Mouse (Mus musculus) neural tube, embryonic 11.5 days (tissue): Measurements from ENCODE around the gene Klf13. TPM values are rescaled to one million over a fixed set of nuclear protein-coding genes. Genes with fewer than 3 reads are reported as not detected.

Experiments
- ATAC-seq: fragments of 200-750 bp; cut with Nextera tagmentation; 2 replicates; pipeline ENCODE4 v1.8.0; 2017; ENCODE audit warnings: moderate number of reproducible peaks, mild to moderate bottlenecking, moderate TSS enrichment, moderate library complexity; ENCODE audit not compliant: insufficient read depth, low FRiP score, low TSS enrichment
- DNase-seq: peaks from one replicate; pipeline ENCODE4 v3.0.0-alpha.2; 2015; ENCODE audit warnings: low spot score
- H3K27ac ChIP-seq: fragments of 300-500 bp; sonication (generic); 2 replicates; pipeline ENCODE4 v1.5.1; 2014; ENCODE audit warnings: low read depth, mild to moderate bottlenecking, low read length
- H3K27me3 ChIP-seq: fragments of 300-500 bp; sonication (generic); 2 replicates; pipeline ENCODE4 v1.6.1; 2014; ENCODE audit warnings: mild to moderate bottlenecking, low read length, mixed read lengths; ENCODE audit not compliant: control insufficient read depth, insufficient read depth
- H3K36me3 ChIP-seq: fragments of 300-500 bp; sonication (generic); 2 replicates; pipeline ENCODE4 v1.6.1; 2014; ENCODE audit warnings: mild to moderate bottlenecking, low read length, moderate library complexity, mixed read lengths; ENCODE audit not compliant: control insufficient read depth, insufficient read depth
- H3K4me1 ChIP-seq: fragments of 300-500 bp; sonication (generic); 2 replicates; pipeline ENCODE4 v1.6.1; 2014; ENCODE audit warnings: low read length, mixed read lengths; ENCODE audit not compliant: control insufficient read depth, insufficient read depth
- H3K4me2 ChIP-seq: fragments of 300-500 bp; sonication (generic); 2 replicates; pipeline ENCODE4 v1.6.1; 2014; ENCODE audit warnings: low read depth, mild to moderate bottlenecking, moderate library complexity
- H3K4me3 ChIP-seq: fragments of 300-500 bp; sonication (generic); 2 replicates; pipeline ENCODE4 v1.5.1; 2014; ENCODE audit warnings: low read depth, low read length
- H3K9ac ChIP-seq: fragments of 300-500 bp; sonication (generic); 2 replicates; pipeline ENCODE4 v1.6.1; 2014; ENCODE audit warnings: mild to moderate bottlenecking, low read length
- H3K9me3 ChIP-seq: fragments of 300-500 bp; sonication (generic); 2 replicates; pipeline ENCODE4 v1.6.1; 2016; ENCODE audit warnings: low read length; ENCODE audit not compliant: control insufficient read depth
- WGBS: fragments of 180-500 bp; shearing (Covaris S2); extraction: QIAGEN DNeasy Blood & Tissue Kit; methylation state at CpG from one replicate; pipeline ENCODE4 v1.1.7; 2014; 5-methylcytosine and 5-hydroxymethylcytosine counted together
- polyA plus RNA-seq: library from polyadenylated mRNA; unstranded; fragments of >200 nt; fragmentation: Nextera tagmentation; extraction: Ambion mirVana; gene quantifications from 2 replicates; pipeline ENCODE4 v1.2.1, GENCODE M21; 2014

The Klf13 gene
- polyA plus RNA-seq, 1 experiment from 2014 or later: 33.8 TPM

DNA sequence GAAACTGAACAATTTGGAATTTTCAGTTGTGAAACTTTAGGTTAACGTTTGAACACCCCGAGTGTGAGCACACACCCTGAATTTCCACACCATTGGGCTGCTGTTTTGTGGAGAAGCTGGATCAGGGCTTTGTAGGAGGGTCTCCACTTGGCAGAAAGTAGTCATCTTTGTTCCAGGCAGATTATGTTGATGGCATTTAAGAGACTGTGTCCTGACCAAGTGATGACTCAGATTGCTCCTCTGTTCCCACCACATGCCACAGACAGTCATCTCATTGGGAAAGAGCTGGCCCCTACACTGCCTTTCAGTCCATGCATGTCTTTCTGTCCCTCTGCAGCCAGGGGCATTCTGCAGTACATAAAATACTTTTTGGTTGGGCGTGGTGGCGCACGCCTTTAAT lies 1.6 kb upstream of the Klf13 start:
- H3K27me3 ChIP-seq: no peaks in the 10 kb centered on the region

GRCm38 (mm10) chr7:63939397-63939951 lies 759 bp upstream of the Klf13 start:
- H3K36me3 ChIP-seq: no peaks in the 10 kb centered on the region
- peaks cover 10% of the 10 kb centered on the region for H3K4me1 ChIP-seq
- ATAC-seq (peak; percentile 51), DNase-seq (peak; percentile 73)
- peak overlapping the region; percentile 93 for H3K4me3 ChIP-seq
- peak overlapping the region; percentile 86 for H3K27ac ChIP-seq
- H3K27me3 ChIP-seq: no peaks in the 10 kb centered on the region
- 1% methylated on average over 36 of the region's 39 CpGs for WGBS
- H3K9me3 ChIP-seq: no peaks in the 10 kb centered on the region
- peak overlapping the region; percentile 81 for H3K9ac ChIP-seq
- peak overlapping the region; percentile 94 for H3K4me2 ChIP-seq

More for the DNA sequence above, 1.6 kb upstream of the Klf13 start:
- ATAC-seq (no peak), DNase-seq (no peak)
- peaks cover 7% of the 10 kb centered on the region for H3K4me1 ChIP-seq
- H3K9ac ChIP-seq: no peak overlapping the region
- H3K9me3 ChIP-seq: no peaks in the 10 kb centered on the region
- H3K27ac ChIP-seq: no peak overlapping the region
- H3K36me3 ChIP-seq: no peaks in the 10 kb centered on the region
- H3K4me2 ChIP-seq: no peak overlapping the region
- 87% methylated on average over 5 of the region's 5 CpGs for WGBS
- no peak overlapping the region for H3K4me3 ChIP-seq

GRCm38 (mm10) chr7:63938066-63938913 lies 425 bp downstream of the Klf13 start:
- Histone ChIP-seq H3K27me3 (no peaks in the 10 kb centered on the region), H3K4me3 (peak overlapping the region; percentile 93), H3K9ac (peak overlapping the region; percentile 92), H3K4me2 (peak overlapping the region; percentile 94), H3K4me1 (peaks cover 12% of the 10 kb centered on the region), H3K9me3 (no peaks in the 10 kb centered on the region), H3K36me3 (no peaks in the 10 kb centered on the region), H3K27ac (peak overlapping the region; percentile 91)
- peak; percentile 11 for ATAC-seq
- under 1% methylated on average over 93 of the region's 121 CpGs for whole genome bisulfite sequencing
- peak; percentile 58 for DNase-seq

DNA sequence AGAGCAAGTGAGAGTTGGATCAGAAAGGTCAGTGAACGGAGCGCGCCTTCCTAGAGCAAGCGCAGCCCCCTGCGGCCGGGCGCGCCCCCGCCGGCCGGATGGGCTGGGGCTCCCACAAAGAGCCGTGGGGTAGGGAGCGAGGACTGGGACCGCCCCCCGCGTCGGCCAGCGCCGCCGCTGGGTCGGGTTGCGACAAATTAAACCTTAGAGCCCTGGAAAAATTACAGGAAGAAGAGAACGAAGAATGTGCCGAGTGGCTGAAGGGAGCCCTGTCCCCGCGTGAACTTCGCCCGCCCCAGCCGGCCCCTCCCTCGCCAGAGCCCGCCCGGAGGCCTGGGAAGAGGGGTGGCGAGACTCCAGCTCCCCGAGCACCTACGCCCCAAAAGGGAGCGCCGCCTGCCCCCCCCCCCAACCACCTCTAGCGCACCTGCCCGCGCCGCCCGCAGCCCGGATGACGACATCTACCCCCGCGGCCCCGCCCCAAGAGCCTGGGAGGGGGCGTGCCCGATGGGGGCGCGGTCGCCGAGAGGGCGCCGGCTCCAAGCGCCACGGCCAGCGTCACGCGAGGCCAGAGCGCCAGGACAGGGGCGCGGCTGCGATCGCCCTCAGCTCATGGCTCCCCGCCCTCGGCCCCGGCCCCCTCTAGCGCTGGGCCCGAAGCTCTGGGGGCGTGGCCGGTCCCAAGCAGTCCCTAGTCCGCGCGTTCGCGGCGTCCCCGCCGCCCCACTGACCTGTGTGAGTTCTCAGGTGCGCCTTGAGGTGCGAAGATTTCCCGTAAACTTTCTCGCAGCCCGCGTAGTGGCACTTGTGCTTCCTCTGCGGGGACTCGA lies 1.3 kb downstream of the Klf13 start:
- 0% methylated on average over 79 of the region's 88 CpGs for WGBS
- Histone ChIP-seq H3K27ac (peak overlapping the region; percentile 91), H3K27me3 (no peaks in the 10 kb centered on the region), H3K4me1 (peaks cover 12% of the 10 kb centered on the region), H3K36me3 (no peaks in the 10 kb centered on the region), H3K4me2 (peak overlapping the region; percentile 94), H3K9me3 (no peaks in the 10 kb centered on the region), H3K9ac (peak overlapping the region; percentile 92), H3K4me3 (peak overlapping the region; percentile 93)
- DNase-seq (peak; percentile 83), ATAC-seq (peak; percentile 13)

DNA sequence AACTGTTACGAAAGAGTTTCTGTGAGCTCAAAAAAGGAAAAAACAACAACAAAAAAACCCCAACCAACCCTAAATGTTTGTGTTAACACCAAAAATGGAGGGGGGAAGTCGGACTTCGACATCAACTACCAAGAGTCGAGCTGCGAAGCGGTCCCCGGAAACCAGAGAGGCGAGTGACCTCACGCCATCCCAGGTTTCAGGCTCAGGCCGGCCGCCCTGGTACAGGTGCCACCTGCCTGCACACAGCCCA lies 1.8 kb downstream of the Klf13 start:
- under 1% methylated on average over 11 of the region's 11 CpGs for WGBS
- ATAC-seq: no peak
- H3K4me2 ChIP-seq: peak overlapping the region; percentile 94
- H3K36me3 ChIP-seq: no peaks in the 10 kb centered on the region
- H3K4me3 ChIP-seq: peak overlapping the region; percentile 93
- no peak for DNase-seq
- peaks cover 12% of the 10 kb centered on the region for H3K4me1 ChIP-seq
- H3K9me3 ChIP-seq: no peaks in the 10 kb centered on the region
- no peaks in the 10 kb centered on the region for H3K27me3 ChIP-seq
- H3K27ac ChIP-seq: peak overlapping the region; percentile 91; the same call in 1 of the 2 replicates
- H3K9ac ChIP-seq: peak overlapping the region; percentile 92

- Histone ChIP-seq H3K4me2 (peak overlapping the region; percentile 94), H3K9me3 (no peaks in the 10 kb centered on the region), H3K4me1 (peaks cover 12% of the 10 kb centered on the region), H3K9ac (peak overlapping the region; percentile 92; the same call in 1 of the 2 replicates), H3K36me3 (no peaks in the 10 kb centered on the region), H3K27me3 (no peaks in the 10 kb centered on the region), H3K4me3 (peak overlapping the region; percentile 93), H3K27ac (no peak overlapping the region)
- ATAC-seq (no peak), DNase-seq (peak; percentile 64)
- WGBS: under 1% methylated on average over 34 of the region's 34 CpGs
Measured at GRCm38 (mm10) chr7:63936188-63936985, 2.3 kb downstream of the Klf13 start.

GRCm38 (mm10) chr7:63935809-63936187 lies 2.9 kb downstream of the Klf13 start:
- WGBS: 24% methylated on average over 8 of the region's 8 CpGs
- Histone ChIP-seq H3K9me3 (no peaks in the 10 kb centered on the region), H3K27ac (no peak overlapping the region)

DNA sequence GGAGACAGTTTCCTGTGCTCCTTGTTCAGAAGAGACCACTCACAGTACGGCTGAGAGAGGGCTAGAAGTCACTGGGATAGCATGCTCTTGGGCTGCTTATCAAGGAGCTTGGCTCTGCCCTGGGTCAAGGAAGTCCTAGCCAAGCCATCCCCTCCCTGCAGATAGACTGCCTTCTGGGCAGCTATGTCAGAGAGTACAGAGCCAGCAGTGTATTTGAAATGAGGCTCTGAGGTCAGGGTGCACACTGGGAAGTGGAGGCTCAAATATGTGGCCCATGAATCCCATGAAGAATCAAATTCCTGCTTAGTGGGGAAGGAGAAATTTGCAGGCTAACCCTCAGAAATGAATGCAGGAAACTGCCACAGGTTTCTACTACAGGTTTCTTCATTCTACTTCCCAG lies 4.2 kb downstream of the Klf13 start:
- H3K27me3 ChIP-seq: no peaks in the 10 kb centered on the region
- ATAC-seq (no peak), DNase-seq (no peak)
- H3K4me1 ChIP-seq: peaks cover 12% of the 10 kb centered on the region
- no peak overlapping the region for H3K4me2 ChIP-seq
- H3K9me3 ChIP-seq: no peaks in the 10 kb centered on the region
- H3K27ac ChIP-seq: no peak overlapping the region
- no peaks in the 10 kb centered on the region for H3K36me3 ChIP-seq
- no peak overlapping the region for H3K4me3 ChIP-seq
- WGBS: 72% methylated on average over 1 of the region's 1 CpGs
- no peak overlapping the region for H3K9ac ChIP-seq

More at GRCm38 (mm10) chr7:63935809-63936187, 2.9 kb downstream of the Klf13 start:
- Histone ChIP-seq H3K36me3 (no peaks in the 10 kb centered on the region), H3K4me2 (peak overlapping the region; percentile 94), H3K4me1 (peaks cover 12% of the 10 kb centered on the region), H3K9ac (no peak overlapping the region), H3K27me3 (no peaks in the 10 kb centered on the region), H3K4me3 (peak overlapping the region; percentile 93)
- no peak for ATAC-seq
- no peak for DNase-seq
